Mouse (Mus musculus): Measurements from ENCODE around the gene Ticrr.

Ticrr gene

GRCm38 (mm10) chr7:79747659-79748058 is 87.7 kb downstream of the Ticrr start:
- no peak for DNase-seq (ENCODE audit: low read depth)

Data from c-Kit-positive CD71-positive TER-119-negative erythroid progenitor cells, embryonic 14.5 days (primary cell).